In genomic region chr4:124701052-124701845, GRCm38 (mm10) we compare ENCODE assay signal across 8 mouse cellular contexts. TPM values are rescaled to one million over a fixed set of nuclear protein-coding genes. Genes with fewer than 3 reads are reported as not detected.
A peak's percentile ranks its signal among the peaks of the same experiment; 100 is the strongest.
DNase-seq lines count a peak whose midpoint lies in the region; ATAC-seq and TF ChIP-seq lines count a peak whose summit lies in the region.

No protein-coding gene starts in this region.

- H3K9me3 ChIP-seq in limb, embryonic 10.5 days (replicated peaks): no peaks in the 10 kb centered on the region
- no peaks in the 10 kb centered on the region for H3K9me3 ChIP-seq in midbrain, postnatal 0 days (ENCODE audit: low read length)

- peaks cover 18% of the 10 kb centered on the region for H3K36me3 ChIP-seq in limb, embryonic 10.5 days
- H3K36me3 ChIP-seq in midbrain, postnatal 0 days (ENCODE audit: insufficient read depth, low read length): no peaks in the 10 kb centered on the region

- 2% methylated on average over 22 of the region's 22 CpGs for WGBS in limb, embryonic 10.5 days
- 3% methylated on average over 22 of the region's 22 CpGs for WGBS in midbrain, postnatal 0 days

- intact Hi-C loops in gastrocnemius, postnatal 36 days (cut with DNase I): no loop called here

- DNase-seq in layer of hippocampus, adult 2 months (ENCODE audit: low spot score in 2 of 2): no peak
- DNase-seq in layer of hippocampus, adult 18-20 months (ENCODE audit: low spot score in 2 of 2): no peak
- peak; percentile 65 for DNase-seq in adipocyte (ENCODE audit: low spot score)
- DNase-seq in gastrocnemius, postnatal 36 days: peak; percentile 37 to 57
- peak; percentile 56 for DNase-seq in limb, embryonic 10.5 days (ENCODE audit: low spot score)
- DNase-seq in midbrain, postnatal 0 days (ENCODE audit: low spot score): peak; percentile 46
- no peak for DNase-seq in urinary bladder, postnatal 25 days (ENCODE audit: low spot score)
- no peak for DNase-seq in urinary bladder, adult 2 months (ENCODE audit: low spot score)

- H3K4me2 ChIP-seq in midbrain, postnatal 0 days (ENCODE audit: low read depth, low read length, poor library complexity, severe bottlenecking): peak overlapping the region; percentile 100

- peaks cover 69% of the 10 kb centered on the region for H3K4me1 ChIP-seq in limb, embryonic 10.5 days
- peaks cover 4% of the 10 kb centered on the region; the same call in 1 of the 2 replicates for H3K4me1 ChIP-seq in midbrain, postnatal 0 days (ENCODE audit: insufficient read depth, low read length)

- no peak for TF ChIP-seq CTCF in layer of hippocampus, adult 2 months (conservative IDR thresholded peaks at IDR 0.05)
- TF ChIP-seq CTCF in midbrain, postnatal 0 days (IDR thresholded peaks at IDR 0.05): no peak

- H3K9ac ChIP-seq in midbrain, postnatal 0 days (replicated peaks; ENCODE audit: low read length, poor library complexity, severe bottlenecking): peak overlapping the region; percentile 60

- peak; percentile 29; the same call in 1 of the 2 replicates for ATAC-seq in midbrain, postnatal 0 days (ENCODE audit: low FRiP score)

- H3K27ac ChIP-seq in layer of hippocampus, adult 2 months: peak overlapping the region; percentile 49; the same call in 1 of the 2 replicates
- peak overlapping the region; percentile 99 for H3K27ac ChIP-seq in limb, embryonic 10.5 days
- no peak overlapping the region for H3K27ac ChIP-seq in midbrain, postnatal 0 days (ENCODE audit: low read depth, low read length)

- H3K27me3 ChIP-seq in limb, embryonic 10.5 days (ENCODE audit: low read depth, poor library complexity, severe bottlenecking): peaks cover 1% of the 10 kb centered on the region; the same call in 1 of the 2 replicates
- no peaks in the 10 kb centered on the region for H3K27me3 ChIP-seq in midbrain, postnatal 0 days (ENCODE audit: insufficient read depth, low read length)

- peak overlapping the region; percentile 60 for H3K4me3 ChIP-seq in layer of hippocampus, adult 2 months
- H3K4me3 ChIP-seq in limb, embryonic 10.5 days: peak overlapping the region; percentile 96
- peak overlapping the region; percentile 61 for H3K4me3 ChIP-seq in midbrain, postnatal 0 days (ENCODE audit: low read depth, low read length)

RNA-seq across cellular contexts. Expression of gene Fhl3, which starts 0.7 kb away (rescaled TPM):
- total RNA-seq in layer of hippocampus, adult 2 months (2021): 1 to 10 TPM; 1.4 to 1.5 TPM
- total RNA-seq in layer of hippocampus, adult 18-20 months (2021): 1 to 10 TPM; 1.2 to 1.4 TPM
- 100 to 1,000 TPM; 216 to 338 TPM for total RNA-seq in gastrocnemius, postnatal 36 days (2021)
- 7.7 and 10.1 TPM in 2 replicates for polyA plus RNA-seq in limb, embryonic 10.5 days (2016; fragmentation: Nextera tagmentation; extraction: Ambion mirVana)
- 5.0 and 6.9 TPM in 2 replicates for total RNA-seq in midbrain, postnatal 0 days (2014; rRNA removed)
- polyA plus RNA-seq in midbrain, postnatal 0 days (2015; fragmentation: Nextera tagmentation; extraction: Ambion mirVana): 1.7 and 2.0 TPM in 2 replicates
- polyA plus RNA-seq in urinary bladder, adult 2 months (2012; rRNA removed): 2.7 and 5.2 TPM in 2 replicates

RNA-seq across cellular contexts. Expression of gene Utp11, which starts 7.8 kb away (rescaled TPM):
- total RNA-seq in layer of hippocampus, adult 2 months (2021): 10 to 100 TPM; 16.6 to 18.6 TPM
- total RNA-seq in layer of hippocampus, adult 18-20 months (2021): 10 to 100 TPM; 16.8 to 18.1 TPM
- total RNA-seq in gastrocnemius, postnatal 36 days (2021): 10 to 100 TPM; 15.4 to 16.7 TPM
- polyA plus RNA-seq in limb, embryonic 10.5 days (2016; fragmentation: Nextera tagmentation; extraction: Ambion mirVana): 73.9 and 77.2 TPM in 2 replicates
- 10.3 and 10.9 TPM in 2 replicates for total RNA-seq in midbrain, postnatal 0 days (2014; rRNA removed)
- polyA plus RNA-seq in midbrain, postnatal 0 days (2015; fragmentation: Nextera tagmentation; extraction: Ambion mirVana): 30.7 and 31.7 TPM in 2 replicates
- 31.6 and 32.9 TPM in 2 replicates for polyA plus RNA-seq in urinary bladder, adult 2 months (2012; rRNA removed)

RNA-seq across cellular contexts. Expression of gene Sf3a3, which starts 13.3 kb away (rescaled TPM):
- total RNA-seq in layer of hippocampus, adult 2 months (2021): 10 to 100 TPM; 35.1 to 35.7 TPM
- 10 to 100 TPM; 35.0 TPM for total RNA-seq in layer of hippocampus, adult 18-20 months (2021)
- 10 to 100 TPM; 10.1 to 12.8 TPM for total RNA-seq in gastrocnemius, postnatal 36 days (2021)
- 270 and 284 TPM in 2 replicates for polyA plus RNA-seq in limb, embryonic 10.5 days (2016; fragmentation: Nextera tagmentation; extraction: Ambion mirVana)
- 32.8 and 34.3 TPM in 2 replicates for total RNA-seq in midbrain, postnatal 0 days (2014; rRNA removed)
- 73.8 and 75.9 TPM in 2 replicates for polyA plus RNA-seq in midbrain, postnatal 0 days (2015; fragmentation: Nextera tagmentation; extraction: Ambion mirVana)
- 38.1 and 40.4 TPM in 2 replicates for polyA plus RNA-seq in urinary bladder, adult 2 months (2012; rRNA removed)

RNA-seq across cellular contexts. Expression of gene Inpp5b, which starts 40.4 kb away (rescaled TPM):
- total RNA-seq in layer of hippocampus, adult 2 months (2021): 10 to 100 TPM; 43.6 to 51.2 TPM
- 10 to 100 TPM; 42.9 to 47.1 TPM for total RNA-seq in layer of hippocampus, adult 18-20 months (2021)
- total RNA-seq in gastrocnemius, postnatal 36 days (2021): 10 to 100 TPM; 10.8 to 11.0 TPM
- 22.7 and 22.8 TPM in 2 replicates for polyA plus RNA-seq in limb, embryonic 10.5 days (2016; fragmentation: Nextera tagmentation; extraction: Ambion mirVana)
- 19.0 and 20.5 TPM in 2 replicates for total RNA-seq in midbrain, postnatal 0 days (2014; rRNA removed)
- polyA plus RNA-seq in midbrain, postnatal 0 days (2015; fragmentation: Nextera tagmentation; extraction: Ambion mirVana): 14.3 and 16.0 TPM in 2 replicates
- polyA plus RNA-seq in urinary bladder, adult 2 months (2012; rRNA removed): 30.0 and 34.8 TPM in 2 replicates

RNA-seq across cellular contexts. Expression of gene Pou3f1, which starts 44.6 kb away (rescaled TPM):
- total RNA-seq in layer of hippocampus, adult 2 months (2021): 10 to 100 TPM; 40.5 to 40.7 TPM
- total RNA-seq in layer of hippocampus, adult 18-20 months (2021): 10 to 100 TPM; 49.2 to 54.0 TPM
- total RNA-seq in gastrocnemius, postnatal 36 days (2021): under 1 TPM; 0.31 to 0.52 TPM
- 0.04 and 0.13 TPM in 2 replicates for polyA plus RNA-seq in limb, embryonic 10.5 days (2016; fragmentation: Nextera tagmentation; extraction: Ambion mirVana)
- total RNA-seq in midbrain, postnatal 0 days (2014; rRNA removed): 17.7 and 19.8 TPM in 2 replicates
- 11.4 and 11.5 TPM in 2 replicates for polyA plus RNA-seq in midbrain, postnatal 0 days (2015; fragmentation: Nextera tagmentation; extraction: Ambion mirVana)
- 0.14 and 0.18 TPM in 2 replicates for polyA plus RNA-seq in urinary bladder, adult 2 months (2012; rRNA removed)

Comparison
In these comparisons a context has a peak if more than half of its experiments do, and no peak if none do; other contexts are left out.
1. DNase-seq: peak in adipocyte (single experiment), gastrocnemius, postnatal 36 days (2 of 2), limb, embryonic 10.5 days (single experiment) and midbrain, postnatal 0 days (single experiment); none in layer of hippocampus, adult 2 months (0 of 2), layer of hippocampus, adult 18-20 months (0 of 2), urinary bladder, postnatal 25 days (single experiment) and urinary bladder, adult 2 months (single experiment).
2. RNA of gene Fhl3, which starts 0.7 kb away (total RNA-seq): 216 to 338 TPM in gastrocnemius, postnatal 36 days; 5.0 to 6.9 TPM in midbrain, postnatal 0 days, 1.4 to 1.5 TPM in layer of hippocampus, adult 2 months and 1.2 to 1.4 TPM in layer of hippocampus, adult 18-20 months; every median in the first group is over 10 times any median in the second.
3. Peak in every context shown above with its lines, with median percentiles within 50 percentile points of each other: H3K4me3 ChIP-seq.